Mouse (Mus musculus): ENCODE measurements at regions not wholly inside any gene's neighbourhood (a gene's known extent, or its start where the extent isn't known, plus 50 kb on each side); places are given as distances from the start of the nearest gene placed in this dataset.
A peak's percentile ranks its signal among the peaks of the same experiment; 100 is the strongest.

DNA sequence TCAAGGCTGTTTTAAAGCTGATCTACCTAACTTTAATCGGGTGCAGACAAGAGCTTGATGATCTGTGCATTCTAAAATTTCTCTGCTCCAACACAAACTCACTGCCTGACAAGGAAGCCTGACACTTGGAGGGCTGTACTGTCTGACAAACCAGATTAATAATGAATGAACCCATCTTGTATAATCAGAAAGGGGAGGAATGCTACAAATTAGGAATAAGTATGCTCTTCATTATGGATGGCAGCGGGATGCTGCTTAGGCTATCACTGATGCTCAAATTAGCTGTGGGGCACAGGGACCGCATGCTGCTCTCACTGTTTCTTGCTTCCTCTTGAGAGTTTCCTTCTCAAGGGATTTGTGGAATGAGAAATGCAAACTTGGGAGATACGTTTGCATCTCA is 213.8 kb upstream of the Veph1 start:
- no peaks in the 10 kb centered on the region for H3K36me3 ChIP-seq
- no peak for DNase-seq (ENCODE audit: low spot score)

DNA sequence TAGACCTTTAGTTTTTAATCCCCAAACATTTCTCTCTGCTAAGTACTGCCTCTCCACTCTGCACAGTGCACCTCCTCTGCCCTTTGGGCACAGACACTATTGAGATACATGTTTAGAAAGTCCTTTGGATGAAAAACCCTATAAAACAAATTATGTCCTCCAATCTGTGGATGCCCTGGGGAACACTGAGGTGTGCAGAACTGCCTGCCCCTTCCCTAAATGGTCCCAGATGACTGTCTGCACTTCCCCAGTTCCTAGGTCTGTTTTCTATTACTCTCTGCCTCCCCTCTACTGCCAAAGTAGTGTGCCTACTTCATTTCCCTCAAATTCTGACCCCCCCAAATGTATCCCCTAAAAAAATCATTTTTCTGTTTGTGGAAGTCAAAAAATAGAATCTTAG is 209.5 kb upstream of the Veph1 start:
- Histone ChIP-seq H3K27me3 (ENCODE audit: insufficient read depth, poor library complexity, severe bottlenecking) (no peaks in the 10 kb centered on the region), H3K4me3 (no peak overlapping the region), H3K4me1 (0 out of 2 replicates have a peak, but pooled peaks cover 4% of the 10 kb centered on the region), H3K36me3 (no peaks in the 10 kb centered on the region), H3K27ac (no peak overlapping the region), H3K9me3 (no peaks in the 10 kb centered on the region)
- DNase-seq (ENCODE audit: low spot score) = no peak

More for the DNA sequence above, 213.8 kb upstream of the Veph1 start:
- WGBS = 82% methylated on average over 4 of the region's 4 CpGs
- Histone ChIP-seq H3K4me3 (no peak overlapping the region), H3K27ac (no peak overlapping the region), H3K4me1 (0 out of 2 replicates have a peak, but pooled peaks cover 12% of the 10 kb centered on the region), H3K27me3 (ENCODE audit: insufficient read depth, poor library complexity, severe bottlenecking) (no peaks in the 10 kb centered on the region), H3K9me3 (no peaks in the 10 kb centered on the region)

- no peak for DNase-seq (ENCODE audit: low spot score)
- Histone ChIP-seq H3K4me3 (no peak overlapping the region), H3K4me1 (0 out of 2 replicates have a peak, but pooled peaks cover 4% of the 10 kb centered on the region), H3K9me3 (no peaks in the 10 kb centered on the region), H3K27me3 (ENCODE audit: insufficient read depth, poor library complexity, severe bottlenecking) (no peaks in the 10 kb centered on the region), H3K27ac (no peak overlapping the region), H3K36me3 (no peaks in the 10 kb centered on the region)
- 69% methylated on average over 6 of the region's 6 CpGs for WGBS
These were observed 208.9 kb upstream of the Veph1 start for GRCm38 (mm10) chr3:66505476-66506076.

DNA sequence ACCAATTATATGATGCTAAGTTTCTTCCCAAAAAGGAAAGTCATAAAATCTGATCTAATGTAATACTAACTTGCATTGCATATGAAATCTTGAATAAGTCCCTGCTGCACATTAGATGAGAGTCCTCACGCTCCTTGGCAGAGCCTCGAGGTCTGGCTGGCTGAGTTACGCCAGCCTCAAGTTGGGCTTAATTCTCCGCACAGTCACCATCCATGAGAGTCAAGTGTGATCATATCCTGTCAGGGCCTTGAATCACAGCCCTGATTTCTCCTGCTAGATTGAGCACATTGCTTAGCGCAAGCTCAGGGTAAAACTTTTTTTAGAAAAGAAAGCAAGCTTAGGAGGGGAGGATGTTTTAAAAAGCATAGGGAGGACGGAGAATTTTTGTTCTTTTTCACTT is 208.1 kb upstream of the Veph1 start:
- Histone ChIP-seq H3K9me3 (no peaks in the 10 kb centered on the region), H3K36me3 (no peaks in the 10 kb centered on the region), H3K27me3 (ENCODE audit: insufficient read depth, poor library complexity, severe bottlenecking) (no peaks in the 10 kb centered on the region), H3K27ac (no peak overlapping the region), H3K4me1 (0 out of 2 replicates have a peak, but pooled peaks cover 4% of the 10 kb centered on the region), H3K4me3 (no peak overlapping the region)
- WGBS = 80% methylated on average over 6 of the region's 6 CpGs
- DNase-seq (ENCODE audit: low spot score) = no peak

DNA sequence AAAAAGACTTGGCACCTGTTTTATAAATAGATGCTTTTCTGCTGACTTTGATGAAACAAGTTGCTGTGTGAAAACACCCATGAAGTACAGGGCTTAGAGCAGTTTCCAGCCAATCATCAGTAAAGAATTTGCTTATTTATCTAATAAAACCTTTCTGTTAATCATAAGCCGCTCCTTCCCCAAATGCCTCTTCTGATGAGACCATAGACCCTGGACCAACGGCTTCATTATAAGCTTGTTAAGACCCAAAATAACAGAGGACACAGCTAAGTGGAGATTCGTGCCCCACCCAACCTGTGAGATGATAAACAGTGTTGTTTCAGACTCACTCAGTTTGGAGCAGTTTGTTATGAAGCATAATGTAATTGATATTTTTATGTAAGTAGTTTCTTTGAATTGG is 207.0 kb upstream of the Veph1 start:
- no peak overlapping the region for H3K4me3 ChIP-seq
- no peaks in the 10 kb centered on the region for H3K36me3 ChIP-seq
- no peak overlapping the region for H3K27ac ChIP-seq
- H3K27me3 ChIP-seq (ENCODE audit: insufficient read depth, poor library complexity, severe bottlenecking) = no peaks in the 10 kb centered on the region
- no peak for DNase-seq (ENCODE audit: low spot score)
- H3K9me3 ChIP-seq = no peaks in the 10 kb centered on the region
- 0 out of 2 replicates have a peak, but pooled peaks cover 4% of the 10 kb centered on the region for H3K4me1 ChIP-seq
- WGBS = 81% methylated on average over 3 of the region's 3 CpGs

- Histone ChIP-seq H3K36me3 (no peaks in the 10 kb centered on the region), H3K4me1 (0 out of 2 replicates have a peak, but pooled peaks cover 3% of the 10 kb centered on the region), H3K4me3 (no peak overlapping the region), H3K27me3 (ENCODE audit: insufficient read depth, poor library complexity, severe bottlenecking) (no peaks in the 10 kb centered on the region), H3K27ac (no peak overlapping the region), H3K9me3 (no peaks in the 10 kb centered on the region)
- no peak for DNase-seq (ENCODE audit: low spot score)
- 79% methylated on average over 4 of the region's 4 CpGs for WGBS
These were observed 205.2 kb upstream of the Veph1 start for GRCm38 (mm10) chr3:66501865-66502264.

GRCm38 (mm10) chr3:66494442-66495113 is 197.9 kb upstream of the Veph1 start:
- Histone ChIP-seq H3K36me3 (no peaks in the 10 kb centered on the region), H3K27ac (no peak overlapping the region), H3K4me3 (no peak overlapping the region), H3K9me3 (no peaks in the 10 kb centered on the region), H3K4me1 (no peaks in the 10 kb centered on the region), H3K27me3 (ENCODE audit: insufficient read depth, poor library complexity, severe bottlenecking) (no peaks in the 10 kb centered on the region)
- 49% methylated on average over 2 of the region's 2 CpGs for WGBS
- no peak for DNase-seq (ENCODE audit: low spot score)

DNA sequence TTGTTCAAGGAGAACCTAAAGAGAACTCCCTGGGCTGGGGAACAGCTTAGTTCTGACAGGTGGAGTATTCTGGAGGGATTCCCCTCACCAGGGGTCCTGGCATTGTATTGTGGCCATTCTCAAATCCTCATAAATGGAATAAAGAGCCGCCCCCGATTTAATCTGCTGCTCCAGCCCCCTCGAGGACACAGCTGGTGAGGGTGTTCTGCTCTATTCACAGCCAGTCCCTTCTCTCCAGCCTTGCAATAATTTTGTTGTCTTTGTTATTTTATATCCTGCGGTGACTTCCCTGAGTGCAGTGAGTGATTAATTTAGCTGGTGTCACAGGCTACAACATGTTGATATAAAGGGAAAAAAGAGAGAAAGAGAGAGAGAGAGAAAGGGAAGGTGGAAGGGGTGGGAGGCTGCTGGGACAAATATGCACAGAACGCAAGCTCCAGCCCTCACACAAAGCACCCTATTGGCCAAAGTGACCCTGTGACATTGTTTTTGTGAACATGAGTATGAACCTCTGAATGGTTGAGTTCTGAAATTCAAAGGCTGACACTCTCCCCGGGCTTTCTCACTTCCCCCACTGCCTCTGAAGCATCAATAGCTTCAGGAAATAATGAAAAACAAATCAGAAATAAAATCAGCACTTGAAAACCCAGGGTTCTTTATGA is 194.2 kb upstream of the Veph1 start:
- Histone ChIP-seq H3K4me1 (no peaks in the 10 kb centered on the region), H3K27ac (no peak overlapping the region), H3K36me3 (no peaks in the 10 kb centered on the region), H3K4me3 (no peak overlapping the region), H3K9me3 (no peaks in the 10 kb centered on the region), H3K27me3 (ENCODE audit: insufficient read depth, poor library complexity, severe bottlenecking) (no peaks in the 10 kb centered on the region)
- 68% methylated on average over 6 of the region's 6 CpGs for WGBS
- DNase-seq (ENCODE audit: low spot score) = no peak

GRCm38 (mm10) chr3:66488724-66489123 is 192.1 kb upstream of the Veph1 start:
- WGBS = 75% methylated on average over 7 of the region's 7 CpGs
- no peak overlapping the region for H3K27ac ChIP-seq
- no peak for DNase-seq (ENCODE audit: low spot score)
- H3K27me3 ChIP-seq (ENCODE audit: insufficient read depth, poor library complexity, severe bottlenecking) = no peaks in the 10 kb centered on the region
- no peak overlapping the region for H3K4me3 ChIP-seq
- no peaks in the 10 kb centered on the region for H3K9me3 ChIP-seq
- no peaks in the 10 kb centered on the region for H3K4me1 ChIP-seq
- no peaks in the 10 kb centered on the region for H3K36me3 ChIP-seq

- no peaks in the 10 kb centered on the region for H3K9me3 ChIP-seq
- no peaks in the 10 kb centered on the region for H3K36me3 ChIP-seq
- no peaks in the 10 kb centered on the region for H3K4me1 ChIP-seq
- H3K4me3 ChIP-seq = no peak overlapping the region
- 0 out of 2 replicates have a peak overlapping the region, but pooled peaks have one; percentile 32 for H3K27ac ChIP-seq
- no peaks in the 10 kb centered on the region for H3K27me3 ChIP-seq (ENCODE audit: insufficient read depth, poor library complexity, severe bottlenecking)
- no peak for DNase-seq (ENCODE audit: low spot score)
These were observed 190.0 kb upstream of the Veph1 start for GRCm38 (mm10) chr3:66486658-66487057.

DNA sequence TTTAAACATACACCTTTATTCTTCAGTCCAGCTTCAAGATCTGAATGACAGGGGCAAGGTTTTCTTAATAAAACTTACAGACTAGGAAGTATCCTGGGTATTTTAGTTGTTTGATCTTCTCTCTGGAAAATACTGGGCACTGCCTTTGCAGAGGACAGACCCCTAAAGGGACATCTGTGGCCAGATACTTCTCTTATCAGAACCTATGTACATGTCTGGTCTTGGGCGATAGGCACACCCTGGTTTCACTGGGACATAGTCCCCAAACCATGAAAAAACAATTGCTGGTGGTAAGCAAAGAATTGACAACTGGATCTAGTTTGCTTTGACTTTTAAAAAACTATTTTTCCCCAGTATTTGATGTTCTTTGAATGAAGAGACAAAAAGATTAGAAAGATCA is 189.5 kb upstream of the Veph1 start:
- peak; percentile 77 for DNase-seq (ENCODE audit: low spot score)
- Histone ChIP-seq H3K27ac (no peak overlapping the region), H3K27me3 (ENCODE audit: insufficient read depth, poor library complexity, severe bottlenecking) (no peaks in the 10 kb centered on the region), H3K9me3 (no peaks in the 10 kb centered on the region), H3K36me3 (no peaks in the 10 kb centered on the region), H3K4me1 (no peaks in the 10 kb centered on the region; the same call in 1 of the 2 replicates), H3K4me3 (no peak overlapping the region)
- 62% methylated on average over 1 of the region's 1 CpGs for WGBS

DNA sequence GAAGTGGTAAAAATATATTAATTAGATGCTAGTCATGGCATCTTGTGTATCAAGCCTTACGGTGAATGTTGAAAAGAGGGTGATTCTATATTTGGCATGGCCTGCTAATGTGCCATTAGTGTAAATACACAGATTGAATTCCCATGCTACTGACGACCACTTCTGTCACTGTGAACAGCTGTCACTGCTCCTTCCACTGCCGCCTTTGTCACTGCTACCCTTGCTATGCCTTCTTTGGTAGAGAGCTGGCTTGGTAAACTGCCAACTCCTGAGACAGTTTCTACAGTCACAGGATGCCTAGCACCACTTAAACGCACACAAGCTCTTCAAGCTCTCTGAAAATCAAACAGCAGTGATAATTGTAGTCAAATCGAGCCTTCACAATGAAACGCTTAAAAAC is 184.1 kb upstream of the Veph1 start:
- Histone ChIP-seq H3K9me3 (no peaks in the 10 kb centered on the region), H3K36me3 (no peaks in the 10 kb centered on the region), H3K27ac (peak overlapping the region; percentile 72; the same call in 1 of the 2 replicates), H3K4me3 (no peak overlapping the region), H3K4me1 (no peaks in the 10 kb centered on the region; the same call in 1 of the 2 replicates), H3K27me3 (ENCODE audit: insufficient read depth, poor library complexity, severe bottlenecking) (no peaks in the 10 kb centered on the region)
- 45% methylated on average over 6 of the region's 6 CpGs for WGBS
- peak; percentile 82 for DNase-seq (ENCODE audit: low spot score)

- Histone ChIP-seq H3K4me1 (no peaks in the 10 kb centered on the region; the same call in 1 of the 2 replicates), H3K9me3 (no peaks in the 10 kb centered on the region), H3K27me3 (ENCODE audit: insufficient read depth, poor library complexity, severe bottlenecking) (no peaks in the 10 kb centered on the region), H3K36me3 (no peaks in the 10 kb centered on the region), H3K27ac (no peak overlapping the region), H3K4me3 (no peak overlapping the region)
- 64% methylated on average over 4 of the region's 4 CpGs for WGBS
- no peak for DNase-seq (ENCODE audit: low spot score)
These were observed 182.6 kb upstream of the Veph1 start for GRCm38 (mm10) chr3:66479266-66479665.
